Mouse (Mus musculus) embryonic fibroblast, embryonic 13.5 days (primary cell): ENCODE data around the gene Acot1. TPM values are rescaled to one million over a fixed set of nuclear protein-coding genes. Genes with fewer than 3 reads are reported as not detected.
"Not testable (repeated sequence)": the region's sequence is repeated elsewhere in the genome, so short reads cannot be mapped to it uniquely, and the experiment has no call there.

Source experiments
- H3K27ac ChIP-seq: 2 replicates; pipeline ENCODE4 v1.5.1; 2012; ENCODE audit warnings: low read length, control low read depth, inconsistent platforms; ENCODE audit not compliant: insufficient read depth
- H3K4me1 ChIP-seq: 2 replicates; pipeline ENCODE4 v1.6.1; 2011; ENCODE audit warnings: low read length; ENCODE audit not compliant: control insufficient read depth, insufficient read depth
- H3K4me3 ChIP-seq: 2 replicates; pipeline ENCODE4 v1.5.1; 2011; ENCODE audit warnings: mild to moderate bottlenecking, control low read depth, low read length; ENCODE audit not compliant: insufficient read depth
- CTCF ChIP-seq: IDR thresholded peaks from 2 replicates; pipeline ENCODE4 v1.5.1; 2011; ENCODE audit warnings: mild to moderate bottlenecking, control low read depth, low read length, moderate library complexity, borderline replicate concordance; ENCODE audit not compliant: insufficient read depth
- POLR2A ChIP-seq: IDR thresholded peaks from 2 replicates; pipeline ENCODE4 v1.6.1; 2011; ENCODE audit warnings: low read depth, mild to moderate bottlenecking, control low read depth, low read length, moderate library complexity
- polyA plus RNA-seq: library from polyadenylated mRNA; stranded (reverse); fragments of >200 nt; gene quantifications from 2 replicates; pipeline ENCODE4 v1.2.4, GENCODE M21; 2011; ENCODE audit warnings: low read depth; ENCODE audit not compliant: missing spikeins, insufficient read length

The Acot1 gene
- polyA plus RNA-seq, 1 experiment: 12.4 TPM

- H3K4me3 ChIP-seq: no peak overlapping the region
- TF ChIP-seq CTCF (no peak), POLR2A (no peak)
- no peaks in the 10 kb centered on the region for H3K4me1 ChIP-seq
- H3K27ac ChIP-seq: no peak overlapping the region
Measured at GRCm38 (mm10) chr12:84023052-84023745, 13.9 kb downstream of the Acot1 start.

- Histone ChIP-seq H3K4me3 (no peak overlapping the region), H3K27ac (no peak overlapping the region), H3K4me1 (no peaks in the 10 kb centered on the region)
- TF ChIP-seq CTCF: no peak
- no peak for TF ChIP-seq POLR2A
Measured at GRCm38 (mm10) chr12:84025888-84026287, 16.6 kb downstream of the Acot1 start.

- H3K4me3 ChIP-seq, H3K27ac ChIP-seq, H3K4me1 ChIP-seq: not testable (repeated sequence)
Measured at GRCm38 (mm10) chr12:84028328-84028727, 19.0 kb downstream of the Acot1 start.

- not testable (repeated sequence) for H3K27ac ChIP-seq, H3K4me1 ChIP-seq, H3K4me3 ChIP-seq
Measured at GRCm38 (mm10) chr12:84029043-84029442, 19.8 kb downstream of the Acot1 start.

GRCm38 (mm10) chr12:84030659-84031332 is 21.5 kb downstream of the Acot1 start:
- TF ChIP-seq POLR2A (no peak), CTCF (peak; percentile 74; the same call in 1 of the 2 replicates)
- no peaks in the 10 kb centered on the region for H3K4me1 ChIP-seq
- no peak overlapping the region for H3K4me3 ChIP-seq
- H3K27ac ChIP-seq: no peak overlapping the region

- no peak overlapping the region for H3K4me3 ChIP-seq
- no peaks in the 10 kb centered on the region for H3K4me1 ChIP-seq
- TF ChIP-seq CTCF (no peak), POLR2A (no peak)
- no peak overlapping the region for H3K27ac ChIP-seq
Measured at GRCm38 (mm10) chr12:84032854-84033253, 23.6 kb downstream of the Acot1 start.

GRCm38 (mm10) chr12:84033302-84033701 is 24.0 kb downstream of the Acot1 start:
- not testable (repeated sequence) for H3K4me1 ChIP-seq, H3K4me3 ChIP-seq, H3K27ac ChIP-seq

- Histone ChIP-seq H3K4me3 (no peak overlapping the region), H3K27ac (no peak overlapping the region)
- TF ChIP-seq CTCF: no peak
- no peak for TF ChIP-seq POLR2A
Measured at GRCm38 (mm10) chr12:84034108-84034507, 24.8 kb downstream of the Acot1 start.

GRCm38 (mm10) chr12:84038241-84038640 is 29.0 kb downstream of the Acot1 start, which contains the start of gene Acot4:
Gene Acot4, plus strand, starts transcription at chr12:84038379.
- H3K4me3 ChIP-seq: peak within 1 kb of the TSS; percentile 12
- H3K27ac ChIP-seq, H3K4me1 ChIP-seq: not testable (repeated sequence)

More at GRCm38 (mm10) chr12:84034108-84034507, 24.8 kb downstream of the Acot1 start:
- no peaks in the 10 kb centered on the region for H3K4me1 ChIP-seq

- not testable (repeated sequence) for H3K4me1 ChIP-seq, H3K27ac ChIP-seq
- H3K4me3 ChIP-seq: peak within 1 kb of the TSS; percentile 12
Measured at GRCm38 (mm10) chr12:84038691-84039111, 29.4 kb downstream of the Acot1 start, which contains the start of gene Gm49366. Gene Gm49366, plus strand, starts transcription at chr12:84038935.

- H3K4me1 ChIP-seq: no peaks in the 10 kb centered on the region
- no peak for TF ChIP-seq CTCF
- no peak for TF ChIP-seq POLR2A
- H3K4me3 ChIP-seq: no peak overlapping the region
- H3K27ac ChIP-seq: no peak overlapping the region
Measured at GRCm38 (mm10) chr12:84042248-84042647, 33.0 kb downstream of the Acot1 start.
